Mouse (Mus musculus): ENCODE data around the gene Gm13691. TPM values are rescaled to one million over a fixed set of nuclear protein-coding genes. Genes with fewer than 3 reads are reported as not detected.

Gm13691 gene
- polyA plus RNA-seq, 1 experiment from 2014 or later = not detected

DNA sequence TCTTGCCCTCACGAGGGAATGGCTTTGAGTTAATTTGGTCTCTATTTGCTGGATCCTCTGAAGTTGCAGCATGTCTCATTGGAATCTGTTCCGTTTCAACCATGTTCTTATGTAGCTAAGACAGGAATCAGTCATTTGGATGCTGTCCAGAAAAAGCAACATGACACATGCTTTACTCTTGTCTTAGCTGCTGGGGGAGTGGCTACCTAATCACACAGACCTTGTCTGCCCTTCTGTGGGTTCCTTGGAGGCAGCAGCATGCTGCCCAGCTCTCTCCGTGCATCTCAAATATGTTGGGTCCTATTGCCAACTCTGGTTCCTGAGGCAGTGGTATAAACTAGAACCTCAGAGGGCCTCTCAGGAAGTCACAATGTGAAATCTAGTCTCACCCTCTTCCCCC, 28.0 kb downstream of the Gm13691 start:
- H3K4me1 ChIP-seq (ENCODE audit: insufficient read depth) = peaks cover 9% of the 10 kb centered on the region; the same call in 1 of the 2 replicates
- H3K9me3 ChIP-seq (ENCODE audit: low read length) = no peaks in the 10 kb centered on the region
- 42% methylated on average over 3 of the region's 3 CpGs for WGBS (ENCODE audit: insufficient replicate concordance)
- ATAC-seq (0 out of 2 replicates have a peak, but pooled peaks have one; percentile 19), DNase-seq (no peak)
- no peak overlapping the region for H3K27ac ChIP-seq (ENCODE audit: low read depth)
- TF ChIP-seq CTCF (IDR thresholded peaks at IDR 0.05; ENCODE audit: low read depth) (no peak), EP300 (IDR thresholded peaks at IDR 0.05; ENCODE audit: low read depth) (no peak)
- H3K9ac ChIP-seq (replicated peaks) = no peak overlapping the region
- no peaks in the 10 kb centered on the region for H3K27me3 ChIP-seq (ENCODE audit: insufficient read depth, low read length)
- H3K4me3 ChIP-seq (ENCODE audit: low read depth, low read length) = no peak overlapping the region
- H3K4me2 ChIP-seq (ENCODE audit: low read depth, low read length) = no peak overlapping the region
- no peaks in the 10 kb centered on the region for H3K36me3 ChIP-seq (replicated peaks; ENCODE audit: insufficient read depth, low read length)

DNA sequence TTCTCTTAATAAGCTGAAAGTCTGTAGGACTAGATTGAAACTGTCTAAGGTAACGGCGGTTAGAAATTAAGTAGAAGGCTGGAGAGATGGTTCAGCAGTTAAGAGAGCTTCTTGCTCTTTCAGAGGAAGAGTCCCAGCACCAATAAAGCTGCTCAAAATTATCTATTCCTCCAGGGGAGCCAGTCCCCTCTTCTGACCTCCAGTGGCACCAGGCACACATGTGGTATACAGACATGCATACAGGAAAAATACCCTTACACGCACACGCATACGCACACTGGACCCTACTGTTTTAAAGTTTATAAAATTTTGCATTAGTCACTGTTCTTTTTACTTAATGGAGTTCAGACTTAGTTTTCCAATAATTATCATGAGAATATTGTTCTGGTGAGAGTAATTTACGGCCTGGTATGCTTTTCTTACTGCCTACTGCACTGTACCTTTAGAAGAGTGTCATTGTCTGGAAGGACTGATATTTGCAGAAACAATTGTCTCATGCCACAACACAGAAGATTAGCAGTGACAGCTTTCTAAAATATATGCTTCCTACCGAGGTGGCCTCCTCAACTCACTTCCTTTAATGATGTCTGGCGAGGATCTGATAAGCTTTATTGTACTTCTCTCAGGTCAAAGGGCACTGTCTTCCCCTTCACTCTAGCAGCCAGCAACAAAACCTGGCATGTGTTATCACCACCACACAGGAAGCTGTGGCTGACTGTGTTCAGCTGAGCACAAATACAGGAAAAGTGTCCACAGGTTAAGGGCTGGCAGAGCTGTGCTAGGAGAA, 29.4 kb downstream of the Gm13691 start:
- Histone ChIP-seq H3K9ac (replicated peaks) (no peak overlapping the region), H3K4me2 (ENCODE audit: low read depth, low read length) (no peak overlapping the region), H3K4me3 (ENCODE audit: low read depth, low read length) (no peak overlapping the region), H3K27ac (ENCODE audit: low read depth) (no peak overlapping the region), H3K9me3 (ENCODE audit: low read length) (no peaks in the 10 kb centered on the region), H3K36me3 (replicated peaks; ENCODE audit: insufficient read depth, low read length) (no peaks in the 10 kb centered on the region), H3K27me3 (ENCODE audit: insufficient read depth, low read length) (no peaks in the 10 kb centered on the region), H3K4me1 (ENCODE audit: insufficient read depth) (peaks cover 9% of the 10 kb centered on the region; the same call in 1 of the 2 replicates)
- TF ChIP-seq CTCF (IDR thresholded peaks at IDR 0.05; ENCODE audit: low read depth) (no peak), EP300 (IDR thresholded peaks at IDR 0.05; ENCODE audit: low read depth) (peak; percentile 24; the same call in 1 of the 2 replicates)
- 32% methylated on average over 8 of the region's 8 CpGs for WGBS (ENCODE audit: insufficient replicate concordance)
- ATAC-seq = peak; percentile 47
- no peak for DNase-seq

DNA sequence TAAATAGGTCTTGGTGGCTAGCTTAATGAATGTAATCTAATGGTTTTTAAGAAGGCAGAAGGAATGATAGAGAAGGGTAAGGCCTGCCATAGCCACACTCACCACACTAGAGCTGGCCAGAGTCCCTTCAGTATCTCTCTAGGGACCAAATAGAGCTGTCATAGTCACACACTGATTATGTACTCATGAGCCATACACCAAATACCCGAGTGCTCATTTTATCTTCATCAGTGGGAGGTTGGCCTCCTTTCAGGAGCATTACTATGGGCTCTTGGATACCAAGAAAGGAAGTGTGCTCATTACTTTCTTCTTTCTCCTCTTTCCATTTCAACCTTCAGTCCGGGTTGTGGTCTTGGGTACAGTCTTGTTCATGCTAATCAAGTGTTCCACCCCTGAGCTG, 31.6 kb downstream of the Gm13691 start:
- TF ChIP-seq EP300 (IDR thresholded peaks at IDR 0.05; ENCODE audit: low read depth) (no peak), CTCF (IDR thresholded peaks at IDR 0.05; ENCODE audit: low read depth) (no peak)
- ATAC-seq (no peak), DNase-seq (no peak)
- Histone ChIP-seq H3K9ac (replicated peaks) (no peak overlapping the region), H3K27ac (ENCODE audit: low read depth) (no peak overlapping the region), H3K36me3 (replicated peaks; ENCODE audit: insufficient read depth, low read length) (no peaks in the 10 kb centered on the region), H3K4me2 (ENCODE audit: low read depth, low read length) (no peak overlapping the region), H3K9me3 (ENCODE audit: low read length) (no peaks in the 10 kb centered on the region), H3K27me3 (ENCODE audit: insufficient read depth, low read length) (no peaks in the 10 kb centered on the region), H3K4me3 (ENCODE audit: low read depth, low read length) (no peak overlapping the region), H3K4me1 (ENCODE audit: insufficient read depth) (peaks cover 9% of the 10 kb centered on the region; the same call in 1 of the 2 replicates)
- 61% methylated on average over 2 of the region's 2 CpGs for WGBS (ENCODE audit: insufficient replicate concordance)

DNA sequence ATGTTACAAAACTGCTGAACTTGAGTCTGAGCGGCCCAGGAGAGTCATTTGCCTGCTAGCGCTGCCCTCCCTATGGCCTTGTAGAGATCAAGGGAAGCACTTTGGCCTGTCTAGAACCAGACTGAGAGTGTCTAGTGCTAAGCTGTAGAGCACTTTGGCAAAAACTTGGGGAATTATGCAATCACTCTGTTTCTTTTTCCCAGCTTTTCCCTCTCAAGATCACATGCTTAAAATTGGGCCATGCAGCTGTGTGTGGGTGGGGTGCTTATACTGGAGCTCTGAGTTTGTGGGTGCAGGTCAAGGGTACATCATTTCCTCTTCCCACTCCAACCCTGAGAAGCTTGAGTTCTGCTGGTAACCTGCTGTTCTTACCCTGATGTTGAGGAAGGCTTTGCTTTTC, 32.6 kb downstream of the Gm13691 start:
- Histone ChIP-seq H3K9ac (replicated peaks) (no peak overlapping the region), H3K4me2 (ENCODE audit: low read depth, low read length) (no peak overlapping the region), H3K4me3 (ENCODE audit: low read depth, low read length) (no peak overlapping the region), H3K27me3 (ENCODE audit: insufficient read depth, low read length) (no peaks in the 10 kb centered on the region), H3K27ac (ENCODE audit: low read depth) (no peak overlapping the region), H3K36me3 (replicated peaks; ENCODE audit: insufficient read depth, low read length) (no peaks in the 10 kb centered on the region), H3K4me1 (ENCODE audit: insufficient read depth) (peaks cover 9% of the 10 kb centered on the region; the same call in 1 of the 2 replicates), H3K9me3 (ENCODE audit: low read length) (no peaks in the 10 kb centered on the region)
- 75% methylated on average over 2 of the region's 2 CpGs for whole genome bisulfite sequencing (ENCODE audit: insufficient replicate concordance)
- no peak for TF ChIP-seq EP300 (IDR thresholded peaks at IDR 0.05; ENCODE audit: low read depth)
- no peak for TF ChIP-seq CTCF (IDR thresholded peaks at IDR 0.05; ENCODE audit: low read depth)
- no peak for ATAC-seq
- no peak for DNase-seq

DNA sequence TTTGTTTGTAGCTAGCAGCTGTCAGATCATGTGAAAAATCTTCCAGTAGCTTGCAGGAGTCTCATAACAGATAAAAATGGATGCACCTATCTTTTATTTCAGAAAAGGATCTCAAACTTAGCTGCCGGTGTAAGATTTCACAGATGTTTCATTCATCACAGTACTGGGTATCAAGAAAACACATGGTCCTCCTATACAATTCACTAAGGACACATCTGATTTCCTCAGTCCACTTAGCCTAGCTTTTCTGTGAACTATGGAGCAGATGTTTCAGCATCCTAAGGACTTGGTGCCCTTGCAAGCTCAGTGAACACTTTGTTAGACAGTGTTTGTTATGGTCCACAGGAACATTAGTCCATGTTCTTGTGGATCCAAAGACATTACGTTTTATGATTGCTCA, 33.0 kb downstream of the Gm13691 start:
- H3K4me2 ChIP-seq (ENCODE audit: low read depth, low read length) = no peak overlapping the region
- H3K9ac ChIP-seq (replicated peaks) = no peak overlapping the region
- H3K4me1 ChIP-seq (ENCODE audit: insufficient read depth) = peaks cover 5% of the 10 kb centered on the region; the same call in 1 of the 2 replicates
- DNase-seq = no peak
- no peaks in the 10 kb centered on the region for H3K9me3 ChIP-seq (ENCODE audit: low read length)
- no peak for TF ChIP-seq CTCF (IDR thresholded peaks at IDR 0.05; ENCODE audit: low read depth)
- no peak for TF ChIP-seq EP300 (IDR thresholded peaks at IDR 0.05; ENCODE audit: low read depth)
- no peak overlapping the region for H3K4me3 ChIP-seq (ENCODE audit: low read depth, low read length)
- no peaks in the 10 kb centered on the region for H3K27me3 ChIP-seq (ENCODE audit: insufficient read depth, low read length)
- WGBS (ENCODE audit: insufficient replicate concordance) = 83% methylated on average over 2 of the region's 2 CpGs
- no peak for ATAC-seq
- H3K36me3 ChIP-seq (replicated peaks; ENCODE audit: insufficient read depth, low read length) = no peaks in the 10 kb centered on the region
- H3K27ac ChIP-seq (ENCODE audit: low read depth) = no peak overlapping the region

DNA sequence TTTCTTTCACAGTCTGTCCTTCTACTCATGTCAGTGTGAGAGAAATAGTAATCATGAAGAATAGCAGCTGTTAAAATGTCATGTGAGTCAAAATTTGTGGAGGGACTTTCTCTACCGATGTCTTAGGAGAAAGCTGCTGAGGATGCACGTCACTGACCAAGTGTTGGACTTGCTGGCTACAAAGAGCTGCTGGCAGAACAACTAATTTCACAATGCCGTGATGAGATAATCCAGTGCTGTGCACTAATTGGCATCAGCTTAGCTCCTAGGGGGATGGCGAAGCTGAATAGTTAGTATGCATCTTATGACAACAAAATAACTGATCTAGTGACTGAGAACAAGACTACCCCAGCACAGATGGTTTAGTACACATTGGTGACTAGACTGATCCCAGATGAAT, 34.9 kb downstream of the Gm13691 start:
- no peak overlapping the region for H3K4me3 ChIP-seq (ENCODE audit: low read depth, low read length)
- ATAC-seq = no peak
- no peak overlapping the region for H3K27ac ChIP-seq (ENCODE audit: low read depth)
- no peaks in the 10 kb centered on the region for H3K27me3 ChIP-seq (ENCODE audit: insufficient read depth, low read length)
- H3K36me3 ChIP-seq (replicated peaks; ENCODE audit: insufficient read depth, low read length) = no peaks in the 10 kb centered on the region
- H3K4me2 ChIP-seq (ENCODE audit: low read depth, low read length) = no peak overlapping the region
- 0 out of 2 replicates have a peak, but pooled peaks cover 3% of the 10 kb centered on the region for H3K4me1 ChIP-seq (ENCODE audit: insufficient read depth)
- H3K9me3 ChIP-seq (ENCODE audit: low read length) = no peaks in the 10 kb centered on the region
- WGBS (ENCODE audit: insufficient replicate concordance) = 77% methylated on average over 4 of the region's 4 CpGs
- no peak overlapping the region for H3K9ac ChIP-seq (replicated peaks)
- DNase-seq = no peak
- TF ChIP-seq EP300 (IDR thresholded peaks at IDR 0.05; ENCODE audit: low read depth) (no peak), CTCF (IDR thresholded peaks at IDR 0.05; ENCODE audit: low read depth) (no peak)
